Mouse (Mus musculus) lung, adult 2 months (tissue): ENCODE data around the gene Glyat.

ENCODE experiments used
- CTCF ChIP-seq: fragments of 200-500 bp; IDR thresholded peaks from 2 replicates; pipeline ENCODE4 v1.5.1; 2011; ENCODE audit warnings: mild to moderate bottlenecking, low read length, control low read depth; ENCODE audit not compliant: insufficient read depth
- POLR2A ChIP-seq: fragments of 200-500 bp; IDR thresholded peaks from 2 replicates; pipeline ENCODE4 v1.6.1; 2011; ENCODE audit warnings: low read depth, mild to moderate bottlenecking, control low read depth, low read length, borderline replicate concordance; ENCODE audit errors: extremely low read depth

DNA sequence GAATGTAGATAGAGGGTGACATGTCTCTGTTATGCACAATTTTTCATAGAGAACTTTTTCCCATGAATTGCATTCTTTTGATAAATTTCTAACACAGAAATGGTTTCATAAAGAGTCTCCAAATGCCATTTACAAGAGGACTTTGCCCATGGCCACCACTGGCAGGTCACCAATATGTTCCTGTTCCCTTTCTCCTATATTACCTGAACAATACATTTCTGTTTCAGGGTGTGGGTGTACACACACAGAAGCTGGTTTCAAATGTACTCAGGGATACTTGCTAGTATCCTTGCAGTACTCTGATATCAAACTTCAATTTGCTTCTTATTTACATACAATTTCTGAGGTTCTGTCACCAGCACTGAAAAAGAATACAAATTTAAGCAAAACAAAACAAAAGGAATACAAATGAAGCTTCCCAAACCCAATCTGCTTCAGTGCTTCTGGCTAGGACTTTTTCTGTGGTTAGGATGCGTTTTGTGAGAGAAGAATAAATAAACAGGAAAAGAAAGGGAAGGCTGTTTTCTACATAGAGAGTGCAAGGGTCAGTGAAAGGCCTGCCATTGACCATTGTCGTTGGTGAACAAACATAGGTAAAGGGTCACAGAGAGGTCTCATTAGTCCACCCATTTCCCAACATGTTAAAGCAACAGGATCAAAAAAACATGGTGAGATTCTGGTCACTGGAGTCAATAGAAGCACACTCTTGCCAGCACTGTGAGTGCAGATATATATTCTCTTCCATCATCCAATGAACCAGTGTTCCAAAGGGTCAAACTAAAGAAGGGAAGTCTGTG, 32.2 kb upstream of the Glyat start:
- TF ChIP-seq CTCF (no peak), POLR2A (no peak)
